Comparison of ENCODE assay signal across 8 mouse cellular contexts in genomic region chr5:77459896-77460717, GRCm38 (mm10). TPM values are rescaled to one million over a fixed set of nuclear protein-coding genes. Genes with fewer than 3 reads are reported as not detected.
DNase-seq lines count a peak whose midpoint lies in the region; ATAC-seq and TF ChIP-seq lines count a peak whose summit lies in the region.

No protein-coding gene starts in this region.

- peak; percentile 87 for ATAC-seq in granulocyte monocyte progenitor cell, adult 5-6 weeks (replicated peaks; ENCODE audit: poor library complexity, severe bottlenecking)
- ATAC-seq in intestine, postnatal 0 days = peak; percentile 91

- DNase-seq in adrenal gland, postnatal 14 days = peak; percentile 95
- DNase-seq in embryonic facial prominence, embryonic 10.5 days (ENCODE audit: low spot score) = peak; percentile 93
- peak; percentile 90 to 95 for DNase-seq in left cerebral cortex, postnatal 36 days (ENCODE audit: low spot score in 2 of 2)
- peak; percentile 93 for DNase-seq in midbrain, embryonic 10.5 days (ENCODE audit: low spot score)
- DNase-seq in right cerebral cortex, postnatal 36 days (ENCODE audit: low spot score in 2 of 2) = peak; percentile 87 to 88
- DNase-seq in urinary bladder, postnatal 4 days (ENCODE audit: low spot score in 2 of 2) = peak; percentile 86 to 95

- H3K4me2 ChIP-seq in intestine, postnatal 0 days (replicated peaks; ENCODE audit: low read depth) = peak overlapping the region; percentile 65

- under 1% methylated on average over 29 of the region's 29 CpGs for WGBS in embryonic facial prominence, embryonic 10.5 days
- under 1% methylated on average over 29 of the region's 29 CpGs for WGBS in intestine, postnatal 0 days
- under 1% methylated on average over 29 of the region's 29 CpGs for WGBS in midbrain, embryonic 10.5 days

- no peaks in the 10 kb centered on the region for H3K36me3 ChIP-seq in embryonic facial prominence, embryonic 10.5 days (replicated peaks)
- H3K36me3 ChIP-seq in intestine, postnatal 0 days (ENCODE audit: control insufficient read depth, insufficient read depth) = no peaks in the 10 kb centered on the region
- H3K36me3 ChIP-seq in midbrain, embryonic 10.5 days = no peaks in the 10 kb centered on the region

- intact Hi-C loops in left cerebral cortex, postnatal 36 days (cut with DNase I) = loop anchor here (5.0 kb wide), 2 partner anchors 103 to 342 kb away; no protein-coding TSS in a partner anchor

- peak; percentile 96 for TF ChIP-seq CTCF in intestine, postnatal 0 days (IDR thresholded peaks at IDR 0.05; ENCODE audit: low read depth)

- H3K27me3 ChIP-seq in embryonic facial prominence, embryonic 10.5 days (replicated peaks; ENCODE audit: low read depth, poor library complexity, severe bottlenecking) = peaks cover 7% of the 10 kb centered on the region; the same call in 1 of the 2 replicates
- H3K27me3 ChIP-seq in intestine, postnatal 0 days (replicated peaks; ENCODE audit: control insufficient read depth, insufficient read depth, low read length) = 0 out of 2 replicates have a peak, but pooled peaks cover 6% of the 10 kb centered on the region
- peaks cover 4% of the 10 kb centered on the region; the same call in 1 of the 2 replicates for H3K27me3 ChIP-seq in midbrain, embryonic 10.5 days (ENCODE audit: low read depth, poor library complexity, severe bottlenecking)

- peaks cover 17% of the 10 kb centered on the region for H3K4me1 ChIP-seq in embryonic facial prominence, embryonic 10.5 days
- no peaks in the 10 kb centered on the region for H3K4me1 ChIP-seq in intestine, postnatal 0 days (replicated peaks; ENCODE audit: control insufficient read depth, insufficient read depth, low read length)
- H3K4me1 ChIP-seq in midbrain, embryonic 10.5 days = peaks cover 6% of the 10 kb centered on the region; the same call in 1 of the 2 replicates

- H3K4me3 ChIP-seq in embryonic facial prominence, embryonic 10.5 days = peak overlapping the region; percentile 62
- peak overlapping the region; percentile 46 for H3K4me3 ChIP-seq in intestine, postnatal 0 days (ENCODE audit: low read depth, low read length)
- peak overlapping the region; percentile 64 for H3K4me3 ChIP-seq in midbrain, embryonic 10.5 days

- 0 out of 2 replicates have a peak, but pooled peaks cover 2% of the 10 kb centered on the region for H3K9me3 ChIP-seq in embryonic facial prominence, embryonic 10.5 days
- no peaks in the 10 kb centered on the region for H3K9me3 ChIP-seq in intestine, postnatal 0 days (ENCODE audit: control insufficient read depth)
- 0 out of 2 replicates have a peak, but pooled peaks cover 3% of the 10 kb centered on the region for H3K9me3 ChIP-seq in midbrain, embryonic 10.5 days (replicated peaks)

- H3K27ac ChIP-seq in embryonic facial prominence, embryonic 10.5 days (replicated peaks) = peak overlapping the region; percentile 85
- H3K27ac ChIP-seq in intestine, postnatal 0 days (ENCODE audit: low read depth, low read length) = no peak overlapping the region
- peak overlapping the region; percentile 80 for H3K27ac ChIP-seq in midbrain, embryonic 10.5 days (replicated peaks)

- no peak overlapping the region; the same call in 1 of the 2 replicates for H3K9ac ChIP-seq in intestine, postnatal 0 days (ENCODE audit: low read depth, low read length)

RNA-seq across cellular contexts. Expression of gene Igfbp7, which starts 52.3 kb away (rescaled TPM):
- total RNA-seq in adrenal gland, postnatal 14 days (2021) = 819 and 844 TPM in 2 replicates
- polyA plus RNA-seq in embryonic facial prominence, embryonic 10.5 days (2016; fragmentation: Nextera tagmentation; extraction: Ambion mirVana) = 4.4 and 4.9 TPM in 2 replicates
- total RNA-seq in granulocyte monocyte progenitor cell, adult 5-6 weeks (2014; fragmentation: Nextera tagmentation) = 4.6 TPM in 1 of 2 replicates, not detected in the other
- total RNA-seq in granulocyte monocyte progenitor cell, adult 5-6 weeks (2017) = 1.4 TPM in 1 of 2 replicates, not detected in the other
- polyA plus RNA-seq in intestine, postnatal 0 days (2015; fragmentation: Nextera tagmentation; extraction: Ambion mirVana) = 255 and 258 TPM in 2 replicates
- 10 to 100 TPM; 45.1 to 48.4 TPM for total RNA-seq in left cerebral cortex, postnatal 36 days (2021)
- polyA plus RNA-seq in midbrain, embryonic 10.5 days (2016; fragmentation: Nextera tagmentation; extraction: Ambion mirVana) = 10.4 and 16.3 TPM in 2 replicates

Comparison
In these comparisons a context has a peak if more than half of its experiments do, and no peak if none do; other contexts are left out.
1. RNA of gene Igfbp7, which starts 52.3 kb away (total RNA-seq): 819 to 844 TPM in adrenal gland, postnatal 14 days; 45.1 to 48.4 TPM in left cerebral cortex, postnatal 36 days and 1.4 to 4.6 TPM in granulocyte monocyte progenitor cell, adult 5-6 weeks; every median in the first group is over 10 times any median in the second.
2. Peak in every context shown above with its lines, with median percentiles within 50 percentile points of each other: DNase-seq and H3K4me3 ChIP-seq.